Mouse (Mus musculus): ENCODE data around the gene Il22ra1. TPM values are rescaled to one million over a fixed set of nuclear protein-coding genes. Genes with fewer than 3 reads are reported as not detected.

Il22ra1 gene
- total and polyA plus RNA-seq, 2 experiments from 2014 or later, result 0.11 TPM; not detected in 1

GRCm38 (mm10) chr4:135750896-135751295 is 22.9 kb downstream of the Il22ra1 start:
- Histone ChIP-seq H3K36me3 (ENCODE audit: insufficient read depth, low read length) (no peaks in the 10 kb centered on the region), H3K4me1 (ENCODE audit: insufficient read depth, low read length) (no peaks in the 10 kb centered on the region), H3K27ac (ENCODE audit: low read depth, low read length) (no peak overlapping the region), H3K4me3 (ENCODE audit: low read depth, low read length) (no peak overlapping the region), H3K9ac (replicated peaks; ENCODE audit: low read length, poor library complexity, severe bottlenecking) (no peak overlapping the region), H3K4me2 (ENCODE audit: low read depth, low read length, poor library complexity, severe bottlenecking) (no peak overlapping the region), H3K27me3 (ENCODE audit: insufficient read depth, low read length) (no peaks in the 10 kb centered on the region), H3K9me3 (ENCODE audit: low read length) (peaks cover 5% of the 10 kb centered on the region; the same call in 1 of the 2 replicates)
- TF ChIP-seq CTCF (IDR thresholded peaks at IDR 0.05), result peak; percentile 8; the same call in 1 of the 2 replicates
- WGBS, result 87% methylated on average over 8 of the region's 8 CpGs
- ATAC-seq (ENCODE audit: low FRiP score) (no peak), DNase-seq (ENCODE audit: low spot score) (no peak)

GRCm38 (mm10) chr4:135752106-135752778 is 24.3 kb downstream of the Il22ra1 start:
- H3K9ac ChIP-seq (replicated peaks; ENCODE audit: low read length, poor library complexity, severe bottlenecking), result no peak overlapping the region
- no peak for TF ChIP-seq CTCF (IDR thresholded peaks at IDR 0.05)
- H3K4me1 ChIP-seq (ENCODE audit: insufficient read depth, low read length), result no peaks in the 10 kb centered on the region
- no peak for ATAC-seq (ENCODE audit: low FRiP score)
- H3K4me3 ChIP-seq (ENCODE audit: low read depth, low read length), result no peak overlapping the region
- WGBS, result 82% methylated on average over 7 of the region's 7 CpGs
- no peaks in the 10 kb centered on the region for H3K36me3 ChIP-seq (ENCODE audit: insufficient read depth, low read length)
- H3K4me2 ChIP-seq (ENCODE audit: low read depth, low read length, poor library complexity, severe bottlenecking), result no peak overlapping the region
- H3K9me3 ChIP-seq (ENCODE audit: low read length), result peaks cover 5% of the 10 kb centered on the region; the same call in 1 of the 2 replicates
- H3K27me3 ChIP-seq (ENCODE audit: insufficient read depth, low read length), result no peaks in the 10 kb centered on the region
- no peak for DNase-seq (ENCODE audit: low spot score)
- no peak overlapping the region for H3K27ac ChIP-seq (ENCODE audit: low read depth, low read length)

GRCm38 (mm10) chr4:135752779-135753164 is 24.8 kb downstream of the Il22ra1 start:
- no peak overlapping the region for H3K4me2 ChIP-seq (ENCODE audit: low read depth, low read length, poor library complexity, severe bottlenecking)
- TF ChIP-seq CTCF (IDR thresholded peaks at IDR 0.05), result no peak
- no peaks in the 10 kb centered on the region for H3K4me1 ChIP-seq (ENCODE audit: insufficient read depth, low read length)
- H3K36me3 ChIP-seq (ENCODE audit: insufficient read depth, low read length), result no peaks in the 10 kb centered on the region
- no peak overlapping the region for H3K9ac ChIP-seq (replicated peaks; ENCODE audit: low read length, poor library complexity, severe bottlenecking)
- 92% methylated on average over 8 of the region's 8 CpGs for WGBS
- H3K27ac ChIP-seq (ENCODE audit: low read depth, low read length), result no peak overlapping the region
- no peak for DNase-seq (ENCODE audit: low spot score)
- H3K9me3 ChIP-seq (ENCODE audit: low read length), result peaks cover 5% of the 10 kb centered on the region; the same call in 1 of the 2 replicates
- H3K4me3 ChIP-seq (ENCODE audit: low read depth, low read length), result no peak overlapping the region
- ATAC-seq (ENCODE audit: low FRiP score), result no peak
- H3K27me3 ChIP-seq (ENCODE audit: insufficient read depth, low read length), result no peaks in the 10 kb centered on the region

GRCm38 (mm10) chr4:135758331-135758730 is 30.4 kb downstream of the Il22ra1 start:
- ATAC-seq (ENCODE audit: low FRiP score), result no peak
- DNase-seq (ENCODE audit: low spot score), result no peak
- no peak overlapping the region for H3K4me3 ChIP-seq (ENCODE audit: low read depth, low read length)

GRCm38 (mm10) chr4:135758825-135759224 is 30.9 kb downstream of the Il22ra1 start:
- peaks cover 5% of the 10 kb centered on the region; the same call in 1 of the 2 replicates for H3K9me3 ChIP-seq (ENCODE audit: low read length)
- DNase-seq (ENCODE audit: low spot score) (no peak), ATAC-seq (ENCODE audit: low FRiP score) (no peak)
- no peak overlapping the region for H3K4me3 ChIP-seq (ENCODE audit: low read depth, low read length)
- H3K36me3 ChIP-seq (ENCODE audit: insufficient read depth, low read length), result no peaks in the 10 kb centered on the region
- no peak overlapping the region for H3K4me2 ChIP-seq (ENCODE audit: low read depth, low read length, poor library complexity, severe bottlenecking)
- H3K27me3 ChIP-seq (ENCODE audit: insufficient read depth, low read length), result no peaks in the 10 kb centered on the region
- no peak overlapping the region for H3K27ac ChIP-seq (ENCODE audit: low read depth, low read length)
- 28% methylated on average over 6 of the region's 6 CpGs for WGBS
- TF ChIP-seq CTCF (IDR thresholded peaks at IDR 0.05), result no peak
- no peak overlapping the region for H3K9ac ChIP-seq (replicated peaks; ENCODE audit: low read length, poor library complexity, severe bottlenecking)
- H3K4me1 ChIP-seq (ENCODE audit: insufficient read depth, low read length), result no peaks in the 10 kb centered on the region

More at GRCm38 (mm10) chr4:135758331-135758730, 30.4 kb downstream of the Il22ra1 start:
- WGBS, result 38% methylated on average over 4 of the region's 4 CpGs
- no peaks in the 10 kb centered on the region for H3K4me1 ChIP-seq (ENCODE audit: insufficient read depth, low read length)
- no peak overlapping the region for H3K4me2 ChIP-seq (ENCODE audit: low read depth, low read length, poor library complexity, severe bottlenecking)
- H3K36me3 ChIP-seq (ENCODE audit: insufficient read depth, low read length), result no peaks in the 10 kb centered on the region
- TF ChIP-seq CTCF (IDR thresholded peaks at IDR 0.05), result peak; percentile 48
- H3K9me3 ChIP-seq (ENCODE audit: low read length), result peaks cover 5% of the 10 kb centered on the region; the same call in 1 of the 2 replicates
- H3K27ac ChIP-seq (ENCODE audit: low read depth, low read length), result no peak overlapping the region
- H3K9ac ChIP-seq (replicated peaks; ENCODE audit: low read length, poor library complexity, severe bottlenecking), result no peak overlapping the region
- H3K27me3 ChIP-seq (ENCODE audit: insufficient read depth, low read length), result no peaks in the 10 kb centered on the region

GRCm38 (mm10) chr4:135759356-135759976 is 31.5 kb downstream of the Il22ra1 start, which contains the start of gene Myom3:
TSS of gene Myom3 (plus strand) at chr4:135759715.
- no peak within 1 kb of the TSS for H3K9ac ChIP-seq (replicated peaks; ENCODE audit: low read length, poor library complexity, severe bottlenecking)
- H3K4me2 ChIP-seq (ENCODE audit: low read depth, low read length, poor library complexity, severe bottlenecking), result no peak within 1 kb of the TSS
- no peak for TF ChIP-seq CTCF (IDR thresholded peaks at IDR 0.05)
- DNase-seq (ENCODE audit: low spot score) (no peak), ATAC-seq (ENCODE audit: low FRiP score) (no peak)
- H3K4me3 ChIP-seq (ENCODE audit: low read depth, low read length), result no peak within 1 kb of the TSS
- H3K36me3 ChIP-seq (ENCODE audit: insufficient read depth, low read length), result no peaks in the 10 kb centered on the region
- no peak within 1 kb of the TSS for H3K27ac ChIP-seq (ENCODE audit: low read depth, low read length)
- 54% methylated on average over 10 of the region's 10 CpGs for WGBS
- no peaks in the 10 kb centered on the region for H3K4me1 ChIP-seq (ENCODE audit: insufficient read depth, low read length)
- no peaks in the 10 kb centered on the region for H3K27me3 ChIP-seq (ENCODE audit: insufficient read depth, low read length)
- 0 out of 2 replicates have a peak, but pooled peaks cover 2% of the 10 kb centered on the region for H3K9me3 ChIP-seq (ENCODE audit: low read length)
